Mouse (Mus musculus): Measurements from ENCODE around the gene Tnfrsf14.
A peak's percentile ranks its signal among the peaks of the same experiment; 100 is the strongest.

The Tnfrsf14 gene

GRCm38 (mm10) chr4:154880730-154881129 lies 47.6 kb downstream of the Tnfrsf14 start:
- DNase-seq (ENCODE audit: low spot score in 2 of 2), result peak; percentile 61 to 70

GRCm38 (mm10) chr4:154877864-154878548 lies 50.4 kb downstream of the Tnfrsf14 start:
- peak; percentile 81 to 90 for DNase-seq (ENCODE audit: low spot score in 2 of 2)

GRCm38 (mm10) chr4:154873186-154873585 lies 55.2 kb downstream of the Tnfrsf14 start:
- DNase-seq (ENCODE audit: low spot score in 2 of 2), result no peak
